Mouse (Mus musculus) liver, embryonic 14.5 days (tissue): Measurements from ENCODE around the gene Smarcc2.

Source experiments
- CTCF ChIP-seq: IDR thresholded peaks from 2 replicates; pipeline ENCODE4 v1.5.1; 2016; ENCODE audit warnings: antibody characterized with exemption, low read depth, control low read depth
- EP300 ChIP-seq: IDR thresholded peaks from 2 replicates; pipeline ENCODE4 v1.6.1; 2016; ENCODE audit warnings: antibody characterized with exemption, low read depth

DNA sequence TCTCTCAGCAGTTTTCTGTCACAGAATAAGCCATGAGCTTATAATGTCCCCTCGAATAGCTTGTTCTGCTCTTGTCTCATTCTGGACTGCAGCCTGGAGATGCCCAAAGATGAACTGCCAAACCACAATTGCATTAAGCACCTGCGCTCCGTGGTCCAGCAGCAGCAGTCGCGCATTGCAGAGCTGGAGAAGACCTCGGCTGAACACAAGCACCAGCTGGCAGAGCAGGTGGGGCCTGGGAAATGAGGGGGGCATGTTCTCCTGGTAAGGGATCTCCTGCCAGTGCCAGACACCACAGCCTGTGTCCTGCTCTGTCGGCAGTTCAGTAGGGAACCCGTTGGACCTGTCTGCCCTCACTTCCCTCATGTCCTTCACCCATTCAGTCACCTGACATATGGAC lies 22.7 kb upstream of the Smarcc2 start:
- TF ChIP-seq CTCF (no peak), EP300 (no peak)
